Mouse (Mus musculus): ENCODE measurements around the gene Olfr773. TPM values are rescaled to one million over a fixed set of nuclear protein-coding genes. Genes with fewer than 3 reads are reported as not detected.
"Not testable (repeated sequence)": the region's sequence is repeated elsewhere in the genome, so short reads cannot be mapped to it uniquely, and the experiment has no call there.

Olfr773 gene
- not detected in 2 replicates for polyA plus RNA-seq (2012; rRNA removed)

GRCm38 (mm10) chr10:129187319-129187718 lies at the start of gene Olfr773:
Gene Olfr773 (minus strand): TSS chr10:129187419.
- DNase-seq (ENCODE audit: low read depth) = not testable (repeated sequence)

GRCm38 (mm10) chr10:129235904-129236303 lies 48.7 kb upstream of the Olfr773 start, which contains the start of gene Olfr774:
Gene Olfr774 (plus strand): TSS chr10:129236204.
- DNase-seq (ENCODE audit: low read depth) = no peak

DNA sequence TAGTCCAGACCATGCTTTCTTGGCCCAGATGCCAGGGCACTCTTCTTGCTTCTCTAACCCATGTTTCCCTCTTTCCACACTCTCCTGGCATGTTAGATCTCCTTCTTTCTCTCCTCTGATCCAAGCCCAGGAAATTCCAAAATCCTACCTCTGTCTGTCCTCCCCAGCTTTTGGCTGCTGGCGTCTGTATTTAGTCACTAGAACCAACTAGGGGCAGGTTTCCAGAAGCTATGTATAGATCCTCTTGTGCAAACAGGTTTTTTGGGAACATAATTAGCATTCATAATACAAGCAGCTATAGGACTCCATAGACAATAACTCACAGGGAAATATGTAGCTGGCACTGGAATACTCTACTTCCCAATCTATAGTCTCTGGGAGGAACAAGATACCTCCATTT lies 43.5 kb upstream of the Olfr773 start:
- DNase-seq (ENCODE audit: low read depth) = no peak

DNA sequence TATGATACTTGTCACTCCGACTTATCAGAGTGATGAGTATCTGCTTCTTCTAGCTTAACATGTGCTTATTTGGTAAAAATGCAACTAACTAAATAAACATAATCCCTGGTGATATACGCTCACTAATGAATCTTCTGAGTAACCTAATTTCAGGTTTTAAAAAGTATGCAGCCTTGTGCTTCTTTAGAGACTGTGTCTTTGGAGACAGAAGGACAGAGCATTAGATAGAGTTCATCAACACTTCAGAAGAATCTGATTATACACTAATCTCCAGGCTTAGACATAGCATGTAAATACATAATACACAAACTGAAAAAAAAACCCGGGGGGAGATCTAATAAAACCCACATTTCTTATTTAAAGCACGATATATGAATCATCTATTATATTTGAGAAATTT lies 9.4 kb downstream of the Olfr773 start, which contains the start of gene Olfr772:
TSS of gene Olfr772 (minus strand) at position 101 of the 400 bp plus-strand sequence.
- not testable (repeated sequence) for DNase-seq (ENCODE audit: low read depth)

GRCm38 (mm10) chr10:129164651-129165050 lies 22.6 kb downstream of the Olfr773 start, which contains the start of gene Olfr771:
Gene Olfr771 (minus strand): TSS chr10:129164751.
- DNase-seq (ENCODE audit: low read depth) = no peak

GRCm38 (mm10) chr10:129138898-129139297 lies 48.3 kb downstream of the Olfr773 start, which contains the start of gene Olfr770:
Gene Olfr770 (minus strand): TSS chr10:129138998.
- no peak for DNase-seq (ENCODE audit: low read depth)

Other genes starting within 250 kb of the Olfr773 start
- 3.9 and 6.2 TPM in 2 replicates for gene Mettl7b, start 226.4 kb downstream of the Olfr773 start, polyA plus RNA-seq (2012; rRNA removed)
- not detected in 2 replicates for gene Olfr9, start 198.0 kb downstream of the Olfr773 start, polyA plus RNA-seq (2012; rRNA removed)
- not detected in 2 replicates for gene Olfr763, start 176.6 kb downstream of the Olfr773 start, polyA plus RNA-seq (2012; rRNA removed)
- not detected in 2 replicates for gene Olfr764-ps1, start 147.5 kb downstream of the Olfr773 start, polyA plus RNA-seq (2012; rRNA removed)
- gene Olfr765, start 137.4 kb downstream of the Olfr773 start, polyA plus RNA-seq (2012; rRNA removed) = not detected in 2 replicates
- gene Olfr766-ps1, start 118.4 kb downstream of the Olfr773 start, polyA plus RNA-seq (2012; rRNA removed) = not detected in 2 replicates
- not detected in 2 replicates for gene Olfr767, start 104.5 kb downstream of the Olfr773 start, polyA plus RNA-seq (2012; rRNA removed)
- gene Olfr768, start 88.0 kb downstream of the Olfr773 start, polyA plus RNA-seq (2012; rRNA removed) = not detected in 2 replicates
- gene Olfr769, start 69.6 kb downstream of the Olfr773 start, polyA plus RNA-seq (2012; rRNA removed) = not detected in 2 replicates
- gene Olfr770, start 48.4 kb downstream of the Olfr773 start, polyA plus RNA-seq (2012; rRNA removed) = not detected in 2 replicates
- gene Olfr771, start 22.7 kb downstream of the Olfr773 start, polyA plus RNA-seq (2012; rRNA removed) = not detected in 2 replicates
- gene Olfr772, start 9.5 kb downstream of the Olfr773 start, polyA plus RNA-seq (2012; rRNA removed) = not detected in 2 replicates
- gene Olfr774, start 48.8 kb upstream of the Olfr773 start, polyA plus RNA-seq (2012; rRNA removed) = not detected in 2 replicates
- not detected in 2 replicates for gene Olfr775, start 61.0 kb upstream of the Olfr773 start, polyA plus RNA-seq (2012; rRNA removed)
- gene Olfr776, start 71.7 kb upstream of the Olfr773 start, polyA plus RNA-seq (2012; rRNA removed) = not detected in 2 replicates
- not detected in 2 replicates for gene Olfr777, start 84.1 kb upstream of the Olfr773 start, polyA plus RNA-seq (2012; rRNA removed)
- not detected in 2 replicates for gene Olfr780, start 130.7 kb upstream of the Olfr773 start, polyA plus RNA-seq (2012; rRNA removed)
- gene Olfr781, start 141.4 kb upstream of the Olfr773 start, polyA plus RNA-seq (2012; rRNA removed) = not detected in 2 replicates
- not detected in 2 replicates for gene Olfr782, start 161.4 kb upstream of the Olfr773 start, polyA plus RNA-seq (2012; rRNA removed)
- gene Olfr784, start 196.7 kb upstream of the Olfr773 start, polyA plus RNA-seq (2012; rRNA removed) = 0.03 and 0.05 TPM in 2 replicates
- not detected in 2 replicates for gene Olfr785, start 218.0 kb upstream of the Olfr773 start, polyA plus RNA-seq (2012; rRNA removed)
- gene Olfr786, start 239.9 kb upstream of the Olfr773 start, polyA plus RNA-seq (2012; rRNA removed) = not detected in 2 replicates

Data from gonadal fat pad, adult 2 months (tissue).